Mouse (Mus musculus) retina, postnatal 1 day (tissue): ENCODE measurements at regions not wholly inside any gene's neighbourhood (a gene's known extent, or its start where the extent isn't known, plus 50 kb on each side); places are given as distances from the start of the nearest gene placed in this dataset.
A peak's percentile ranks its signal among the peaks of the same experiment; 100 is the strongest.

Source experiments
- DNase-seq: peaks from one replicate; pipeline ENCODE4 v3.0.0-alpha.2; 2012

GRCm38 (mm10) chr9:82729646-82730045 is 99.7 kb upstream of the Irak1bp1 start:
- peak; percentile 50 for DNase-seq

DNA sequence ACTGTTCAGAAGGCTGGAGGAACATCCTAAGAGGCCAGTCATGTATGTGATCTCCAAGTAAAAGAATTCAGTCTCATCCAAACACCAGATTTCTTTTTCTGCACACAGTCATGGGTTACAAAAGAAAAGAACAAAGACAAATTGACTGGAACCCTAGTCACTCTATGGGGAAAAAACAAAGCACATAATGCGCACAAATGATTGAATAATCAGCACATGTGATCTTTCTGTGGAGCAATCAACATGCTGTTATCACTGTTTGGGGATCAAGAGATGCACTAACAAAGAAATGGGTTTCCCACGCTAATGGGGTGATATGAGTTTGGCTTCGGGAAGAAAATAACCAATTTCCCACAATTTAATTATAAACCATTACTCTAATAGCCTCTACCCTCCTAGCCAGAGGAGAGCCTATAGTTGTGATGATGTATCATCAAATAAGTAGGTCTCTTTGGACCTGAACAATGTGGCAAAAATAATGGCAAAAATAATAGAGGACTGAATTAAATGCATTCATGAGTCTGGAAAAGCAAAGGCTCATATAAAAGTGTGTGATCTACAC is 96.2 kb upstream of the Irak1bp1 start:
- no peak for DNase-seq

GRCm38 (mm10) chr9:82734959-82735358 is 94.4 kb upstream of the Irak1bp1 start:
- no peak for DNase-seq

GRCm38 (mm10) chr9:82759979-82760378 is 69.4 kb upstream of the Irak1bp1 start:
- no peak for DNase-seq

GRCm38 (mm10) chr9:82760682-82761468 is 68.5 kb upstream of the Irak1bp1 start:
- DNase-seq: no peak

- no peak for DNase-seq
Observed at GRCm38 (mm10) chr9:82763651-82764050, 65.7 kb upstream of the Irak1bp1 start.
